Mouse (Mus musculus) hindbrain, embryonic 12.5 days (tissue): ENCODE results near the gene Lgsn. TPM values are rescaled to one million over a fixed set of nuclear protein-coding genes. Genes with fewer than 3 reads are reported as not detected.

ENCODE experiments used
- ATAC-seq: fragments of 200-750 bp; cut with Nextera tagmentation; 2 replicates; pipeline ENCODE4 v1.8.0; 2017; ENCODE audit warnings: moderate TSS enrichment; ENCODE audit not compliant: low FRiP score
- H3K27ac ChIP-seq: fragments of 300-500 bp; sonication (generic); 2 replicates; pipeline ENCODE4 v1.5.1; 2016; ENCODE audit warnings: mild to moderate bottlenecking
- H3K27me3 ChIP-seq: fragments of 300-500 bp; sonication (generic); 2 replicates; pipeline ENCODE4 v1.6.1; 2016; ENCODE audit warnings: mild to moderate bottlenecking
- H3K36me3 ChIP-seq: fragments of 300-500 bp; sonication (generic); 2 replicates; pipeline ENCODE4 v1.6.1; 2016; ENCODE audit warnings: mild to moderate bottlenecking
- H3K4me1 ChIP-seq: fragments of 300-500 bp; sonication (generic); 2 replicates; pipeline ENCODE4 v1.6.1; 2016
- H3K4me2 ChIP-seq: fragments of 300-500 bp; sonication (generic); replicated peaks from 2 replicates; pipeline ENCODE4 v1.6.1; 2016; ENCODE audit warnings: mild to moderate bottlenecking
- H3K4me3 ChIP-seq: fragments of 300-500 bp; sonication (generic); 2 replicates; pipeline ENCODE4 v1.5.1; 2016; ENCODE audit warnings: mild to moderate bottlenecking
- H3K9ac ChIP-seq: fragments of 300-500 bp; sonication (generic); 2 replicates; pipeline ENCODE4 v1.6.1; 2016; ENCODE audit warnings: mild to moderate bottlenecking, moderate library complexity
- H3K9me3 ChIP-seq: fragments of 300-500 bp; sonication (generic); replicated peaks from 2 replicates; pipeline ENCODE4 v1.6.1; 2016; ENCODE audit warnings: mild to moderate bottlenecking
- WGBS: fragments of 180-500 bp; shearing (Covaris S2); methylation state at CpG from one replicate; pipeline ENCODE4 v1.1.7; 2016; 5-methylcytosine and 5-hydroxymethylcytosine counted together
- polyA plus RNA-seq: library from polyadenylated mRNA; unstranded; fragments of >200 nt; fragmentation: Nextera tagmentation; extraction: Ambion mirVana; gene quantifications from 2 replicates; pipeline ENCODE4 v1.2.1, GENCODE M21; 2016

Lgsn gene
- polyA plus RNA-seq, 1 experiment from 2014 or later, result not detected

- H3K4me2 ChIP-seq, result no peak overlapping the region
- no peak for ATAC-seq
- WGBS, result 81% methylated on average over 3 of the region's 3 CpGs
- no peaks in the 10 kb centered on the region for H3K9me3 ChIP-seq
- no peak overlapping the region for H3K9ac ChIP-seq
- H3K27me3 ChIP-seq, result no peaks in the 10 kb centered on the region
- H3K4me3 ChIP-seq, result no peak overlapping the region
- H3K36me3 ChIP-seq, result no peaks in the 10 kb centered on the region
- no peak overlapping the region for H3K27ac ChIP-seq
- no peaks in the 10 kb centered on the region for H3K4me1 ChIP-seq
Observed at GRCm38 (mm10) chr1:31175401-31175800, 800 bp upstream of the Lgsn start.

- 57% methylated on average over 1 of the region's 1 CpGs for WGBS
- no peak overlapping the region for H3K9ac ChIP-seq
- no peaks in the 10 kb centered on the region for H3K36me3 ChIP-seq
- no peaks in the 10 kb centered on the region for H3K4me1 ChIP-seq
- no peak for ATAC-seq
- no peaks in the 10 kb centered on the region for H3K27me3 ChIP-seq
- H3K4me2 ChIP-seq, result no peak overlapping the region
- no peak overlapping the region for H3K4me3 ChIP-seq
- no peak overlapping the region for H3K27ac ChIP-seq
- no peaks in the 10 kb centered on the region for H3K9me3 ChIP-seq
Observed at GRCm38 (mm10) chr1:31178264-31178663, 2.1 kb downstream of the Lgsn start.

GRCm38 (mm10) chr1:31190237-31190866 lies 14.2 kb downstream of the Lgsn start:
- 85% methylated on average over 10 of the region's 10 CpGs for WGBS
- ATAC-seq, result no peak
- H3K36me3 ChIP-seq, result no peaks in the 10 kb centered on the region
- no peaks in the 10 kb centered on the region for H3K4me1 ChIP-seq
- H3K4me3 ChIP-seq, result no peak overlapping the region
- H3K4me2 ChIP-seq, result no peak overlapping the region
- H3K9me3 ChIP-seq, result no peaks in the 10 kb centered on the region
- no peaks in the 10 kb centered on the region for H3K27me3 ChIP-seq
- H3K27ac ChIP-seq, result no peak overlapping the region
- no peak overlapping the region for H3K9ac ChIP-seq

DNA sequence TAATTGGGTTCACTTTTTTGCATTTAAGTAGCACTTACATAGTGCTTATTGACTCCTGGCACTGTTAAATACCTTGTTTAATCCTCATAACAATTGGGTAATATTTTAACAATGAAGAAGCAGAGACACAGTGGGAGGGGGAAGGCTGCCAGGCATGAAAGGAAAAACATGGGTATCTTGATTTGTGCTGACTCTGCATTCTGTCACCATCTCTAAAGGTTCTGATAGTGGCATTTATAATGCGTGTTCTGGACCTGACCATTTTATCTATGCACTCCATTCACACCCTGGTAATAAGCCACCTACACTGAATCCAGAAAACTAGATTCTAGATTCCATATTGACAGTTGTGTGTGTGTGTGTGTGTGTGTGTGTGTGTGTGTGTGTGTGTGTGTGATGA lies 19.4 kb downstream of the Lgsn start:
- Histone ChIP-seq H3K4me1 (no peaks in the 10 kb centered on the region), H3K9ac (no peak overlapping the region), H3K4me3 (no peak overlapping the region), H3K9me3 (no peaks in the 10 kb centered on the region), H3K36me3 (no peaks in the 10 kb centered on the region), H3K27ac (no peak overlapping the region), H3K27me3 (no peaks in the 10 kb centered on the region), H3K4me2 (no peak overlapping the region)
- WGBS, result 85% methylated on average over 1 of the region's 1 CpGs
- ATAC-seq, result no peak

- H3K4me3 ChIP-seq, result no peak overlapping the region
- ATAC-seq, result no peak
- WGBS, result 81% methylated on average over 3 of the region's 3 CpGs
Observed at GRCm38 (mm10) chr1:31196959-31197358, 20.8 kb downstream of the Lgsn start.

DNA sequence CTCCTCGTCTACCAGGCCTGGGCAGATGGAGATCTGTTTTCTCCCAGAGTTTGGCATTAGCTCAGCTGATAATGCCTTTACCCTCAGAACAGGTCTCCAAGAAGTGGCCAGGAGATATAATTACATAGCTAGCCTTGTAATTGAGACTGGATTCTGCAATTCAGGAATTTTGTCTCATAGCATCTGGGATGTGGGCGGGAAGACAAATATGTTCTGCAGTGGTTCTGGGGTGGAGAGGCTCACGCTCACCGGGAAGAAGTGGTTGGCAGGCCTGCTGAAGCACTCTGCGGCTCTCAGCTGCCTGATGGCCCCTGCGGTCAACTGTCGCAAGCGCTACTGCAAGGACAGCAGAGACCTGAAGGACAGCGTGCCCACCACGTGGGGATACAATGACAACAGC lies 27.6 kb downstream of the Lgsn start:
- Histone ChIP-seq H3K9ac (no peak overlapping the region), H3K36me3 (no peaks in the 10 kb centered on the region), H3K4me3 (no peak overlapping the region), H3K4me2 (no peak overlapping the region), H3K4me1 (no peaks in the 10 kb centered on the region), H3K27ac (no peak overlapping the region), H3K9me3 (no peaks in the 10 kb centered on the region), H3K27me3 (no peaks in the 10 kb centered on the region)
- 91% methylated on average over 10 of the region's 10 CpGs for WGBS
- no peak for ATAC-seq

More at GRCm38 (mm10) chr1:31196959-31197358, 20.8 kb downstream of the Lgsn start:
- Histone ChIP-seq H3K27me3 (no peaks in the 10 kb centered on the region), H3K4me1 (no peaks in the 10 kb centered on the region), H3K9ac (no peak overlapping the region), H3K36me3 (no peaks in the 10 kb centered on the region), H3K9me3 (no peaks in the 10 kb centered on the region), H3K4me2 (no peak overlapping the region), H3K27ac (no peak overlapping the region)

GRCm38 (mm10) chr1:31205346-31205745 lies 29.1 kb downstream of the Lgsn start:
- no peak for ATAC-seq
- H3K9ac ChIP-seq, result no peak overlapping the region
- no peak overlapping the region for H3K27ac ChIP-seq
- H3K4me2 ChIP-seq, result no peak overlapping the region
- no peak overlapping the region for H3K4me3 ChIP-seq
- H3K9me3 ChIP-seq, result no peaks in the 10 kb centered on the region
- 80% methylated on average over 7 of the region's 7 CpGs for WGBS
- no peaks in the 10 kb centered on the region for H3K4me1 ChIP-seq
- no peaks in the 10 kb centered on the region for H3K27me3 ChIP-seq
- H3K36me3 ChIP-seq, result no peaks in the 10 kb centered on the region

GRCm38 (mm10) chr1:31205770-31206169 lies 29.6 kb downstream of the Lgsn start:
- no peaks in the 10 kb centered on the region for H3K9me3 ChIP-seq
- ATAC-seq, result no peak
- no peak overlapping the region for H3K9ac ChIP-seq
- no peaks in the 10 kb centered on the region for H3K27me3 ChIP-seq
- H3K4me2 ChIP-seq, result no peak overlapping the region
- H3K4me1 ChIP-seq, result no peaks in the 10 kb centered on the region
- no peak overlapping the region for H3K4me3 ChIP-seq
- no peak overlapping the region for H3K27ac ChIP-seq
- no peaks in the 10 kb centered on the region for H3K36me3 ChIP-seq
- WGBS, result 75% methylated on average over 3 of the region's 3 CpGs

GRCm38 (mm10) chr1:31210144-31210543 lies 33.9 kb downstream of the Lgsn start:
- no peaks in the 10 kb centered on the region for H3K27me3 ChIP-seq
- under 1% methylated on average over 5 of the region's 5 CpGs for WGBS
- H3K27ac ChIP-seq, result no peak overlapping the region
- no peaks in the 10 kb centered on the region for H3K36me3 ChIP-seq
- peak; percentile 63; the same call in 1 of the 2 replicates for ATAC-seq
- H3K9ac ChIP-seq, result no peak overlapping the region
- no peaks in the 10 kb centered on the region for H3K9me3 ChIP-seq
- no peak overlapping the region for H3K4me3 ChIP-seq
- no peaks in the 10 kb centered on the region for H3K4me1 ChIP-seq
- no peak overlapping the region for H3K4me2 ChIP-seq

DNA sequence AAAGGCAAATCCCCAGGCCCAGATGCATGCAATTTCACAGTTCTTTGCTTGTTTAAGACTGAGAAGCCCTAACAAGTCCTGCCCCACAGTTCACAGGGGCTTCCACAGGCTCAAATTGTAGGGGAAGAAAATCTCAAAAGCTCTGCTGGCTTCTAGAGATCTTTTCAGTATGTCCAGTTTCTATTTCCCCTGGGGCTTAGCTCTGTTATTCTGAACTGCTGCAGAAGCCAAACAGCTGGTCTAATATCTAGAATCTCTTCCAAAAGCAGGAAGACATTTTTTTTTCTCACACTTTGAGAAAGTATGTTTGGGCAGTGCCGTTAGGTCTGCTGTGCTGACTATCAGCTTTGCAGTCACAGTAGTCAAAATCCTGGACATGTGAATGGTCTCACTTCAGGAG lies 38.6 kb downstream of the Lgsn start:
- Histone ChIP-seq H3K9ac (no peak overlapping the region), H3K9me3 (no peaks in the 10 kb centered on the region)
- WGBS, result 71% methylated on average over 1 of the region's 1 CpGs

GRCm38 (mm10) chr1:31220599-31221250 lies 44.5 kb downstream of the Lgsn start:
- no peak overlapping the region for H3K4me3 ChIP-seq
- WGBS, result 93% methylated on average over 4 of the region's 4 CpGs
- no peaks in the 10 kb centered on the region for H3K36me3 ChIP-seq
- no peaks in the 10 kb centered on the region for H3K27me3 ChIP-seq
- no peak for ATAC-seq
- no peaks in the 10 kb centered on the region for H3K9me3 ChIP-seq
- H3K4me1 ChIP-seq, result no peaks in the 10 kb centered on the region
- no peak overlapping the region for H3K27ac ChIP-seq
- no peak overlapping the region for H3K4me2 ChIP-seq
- H3K9ac ChIP-seq, result no peak overlapping the region

More for the DNA sequence above, 38.6 kb downstream of the Lgsn start:
- H3K27me3 ChIP-seq, result no peaks in the 10 kb centered on the region
- no peaks in the 10 kb centered on the region for H3K4me1 ChIP-seq
- H3K4me2 ChIP-seq, result no peak overlapping the region
- H3K27ac ChIP-seq, result no peak overlapping the region
- H3K36me3 ChIP-seq, result no peaks in the 10 kb centered on the region
- no peak overlapping the region for H3K4me3 ChIP-seq
- no peak for ATAC-seq

- ATAC-seq, result no peak
- Histone ChIP-seq H3K4me3 (no peak within 1 kb of the TSS), H3K4me1 (no peaks in the 10 kb centered on the region), H3K27me3 (no peaks in the 10 kb centered on the region), H3K4me2 (no peak within 1 kb of the TSS), H3K9me3 (no peaks in the 10 kb centered on the region), H3K36me3 (no peaks in the 10 kb centered on the region), H3K27ac (no peak within 1 kb of the TSS), H3K9ac (no peak within 1 kb of the TSS)
- WGBS, result 85% methylated on average over 7 of the region's 7 CpGs
Observed at GRCm38 (mm10) chr1:31222564-31222963, 46.4 kb downstream of the Lgsn start, which contains the start of the genes 4931428L18Rik and Pih1d3. TSS of gene 4931428L18Rik (minus strand) at chr1:31222684. TSS of gene Pih1d3 (plus strand) at chr1:31222838.
